Mouse (Mus musculus) forebrain, embryonic 11.5 days (tissue): ENCODE measurements around the gene Zfp968. TPM values are rescaled to one million over a fixed set of nuclear protein-coding genes. Genes with fewer than 3 reads are reported as not detected.
"Not testable (repeated sequence)": the region's sequence is repeated elsewhere in the genome, so short reads cannot be mapped to it uniquely, and the experiment has no call there.

Source experiments
- ATAC-seq: fragments of 200-750 bp; cut with Nextera tagmentation; replicated peaks from 2 replicates; pipeline ENCODE4 v1.8.0; 2017; ENCODE audit warnings: moderate TSS enrichment; ENCODE audit not compliant: low FRiP score
- DNase-seq: peaks from one replicate; pipeline ENCODE4 v3.0.0-alpha.2; 2017; ENCODE audit warnings: low spot score
- H3K27ac ChIP-seq: fragments of 300-500 bp; sonication (generic); 2 replicates; pipeline ENCODE4 v1.5.1; 2014; ENCODE audit warnings: low read depth, low read length
- H3K27me3 ChIP-seq: fragments of 300-500 bp; sonication (generic); 2 replicates; pipeline ENCODE4 v1.6.1; 2014; ENCODE audit warnings: mild to moderate bottlenecking, low read length, mixed read lengths; ENCODE audit not compliant: control insufficient read depth, insufficient read depth
- H3K36me3 ChIP-seq: fragments of 300-500 bp; sonication (generic); 2 replicates; pipeline ENCODE4 v1.6.1; 2014; ENCODE audit warnings: mild to moderate bottlenecking, low read length, moderate library complexity, mixed read lengths; ENCODE audit not compliant: control insufficient read depth, insufficient read depth
- H3K4me1 ChIP-seq: fragments of 300-500 bp; sonication (generic); replicated peaks from 2 replicates; pipeline ENCODE4 v1.6.1; 2014; ENCODE audit warnings: low read length, mixed read lengths; ENCODE audit not compliant: control insufficient read depth, insufficient read depth
- H3K4me2 ChIP-seq: fragments of 300-500 bp; sonication (generic); 2 replicates; pipeline ENCODE4 v1.6.1; 2014; ENCODE audit warnings: low read depth, mild to moderate bottlenecking, low read length, moderate library complexity, mixed read lengths; ENCODE audit not compliant: severe bottlenecking
- H3K4me3 ChIP-seq: fragments of 300-500 bp; sonication (generic); 2 replicates; pipeline ENCODE4 v1.5.1; 2014; ENCODE audit warnings: low read depth, low read length
- H3K9ac ChIP-seq: fragments of 300-500 bp; sonication (generic); 2 replicates; pipeline ENCODE4 v1.6.1; 2014; ENCODE audit warnings: low read length
- H3K9me3 ChIP-seq: fragments of 300-500 bp; sonication (generic); 2 replicates; pipeline ENCODE4 v1.6.1; 2016; ENCODE audit warnings: low read length, mixed read lengths; ENCODE audit not compliant: control insufficient read depth
- WGBS: fragments of 180-500 bp; shearing (Covaris S2); extraction: QIAGEN DNeasy Blood & Tissue Kit; methylation state at CpG from one replicate; pipeline ENCODE4 v1.1.7; 2014; 5-methylcytosine and 5-hydroxymethylcytosine counted together
- polyA plus RNA-seq: library from polyadenylated mRNA; unstranded; fragments of >200 nt; fragmentation: Nextera tagmentation; extraction: Ambion mirVana; gene quantifications from 2 replicates; pipeline ENCODE4 v1.2.1, GENCODE M21; 2014

The Zfp968 gene
- 6.1 and 6.8 TPM in 2 replicates for polyA plus RNA-seq

GRCm38 (mm10) chr2:175372136-175372535 is at the start of gene Zfp968:
Gene Zfp968, plus strand, starts transcription at chr2:175372436.
- not testable (repeated sequence) for H3K27me3 ChIP-seq, ATAC-seq, H3K36me3 ChIP-seq, H3K4me1 ChIP-seq, H3K4me3 ChIP-seq, DNase-seq, H3K9ac ChIP-seq, H3K4me2 ChIP-seq, H3K9me3 ChIP-seq, H3K27ac ChIP-seq
- WGBS, result no CpG with 5 or more reads among the region's 6 CpGs

GRCm38 (mm10) chr2:175338097-175338496 is 34.1 kb upstream of the Zfp968 start, which contains the start of gene Gm4631:
Gene Gm4631, minus strand, starts transcription at chr2:175338197.
- H3K36me3 ChIP-seq, H3K9me3 ChIP-seq, H3K27ac ChIP-seq, H3K4me3 ChIP-seq, H3K4me2 ChIP-seq, H3K9ac ChIP-seq, H3K4me1 ChIP-seq, ATAC-seq, DNase-seq, H3K27me3 ChIP-seq: not testable (repeated sequence)
- WGBS, result no CpG with 5 or more reads among the region's 8 CpGs

Other genes starting within 250 kb of the Zfp968 start
- 7.2 and 9.2 TPM in 2 replicates for gene Gm14399, start 230.4 kb upstream of the Zfp968 start, polyA plus RNA-seq
- 0.97 and 1.3 TPM in 2 replicates for gene Gm14443, start 196.6 kb upstream of the Zfp968 start, polyA plus RNA-seq
- gene Gm14391, start 165.5 kb upstream of the Zfp968 start, polyA plus RNA-seq, result 4.0 and 9.1 TPM in 2 replicates
- gene Gm14440, start 97.3 kb upstream of the Zfp968 start, polyA plus RNA-seq, result 1.6 and 7.9 TPM in 2 replicates
- gene Gm4631, start 34.2 kb upstream of the Zfp968 start, polyA plus RNA-seq, result 22.9 and 26.6 TPM in 2 replicates
- gene Gm4724, start 63.4 kb downstream of the Zfp968 start, polyA plus RNA-seq, result 21.7 and 29.3 TPM in 2 replicates
- 7.2 and 7.4 TPM in 2 replicates for gene Zfp965, start 97.5 kb downstream of the Zfp968 start, polyA plus RNA-seq